Mouse (Mus musculus): ENCODE measurements around the gene Gm11273. TPM values are rescaled to one million over a fixed set of nuclear protein-coding genes. Genes with fewer than 3 reads are reported as not detected.

Gene Gm11273
- total RNA-seq (2023): 10 to 100 TPM; 10.6 to 15.1 TPM

DNA sequence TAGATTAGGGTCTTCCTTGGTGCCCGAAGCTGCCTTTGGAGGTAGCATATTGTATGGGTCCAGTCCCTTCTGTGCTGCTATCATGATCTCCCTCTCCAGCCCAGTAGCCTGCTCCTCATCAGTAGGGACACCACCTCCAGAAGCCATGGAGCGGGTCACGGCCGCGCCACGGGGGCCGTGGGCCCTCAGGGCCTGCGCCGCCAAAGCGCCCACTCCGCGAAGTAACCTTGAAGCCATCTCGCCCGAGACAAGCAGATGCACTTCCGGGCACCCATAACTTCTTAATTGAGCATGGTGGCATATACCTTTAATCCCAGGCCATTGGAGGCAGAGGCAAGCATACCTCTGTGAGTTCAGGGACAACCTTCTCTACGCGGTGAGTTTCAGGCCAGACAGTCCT is at the start of gene Gm11273:
Gene Gm11273 (minus strand): TSS at position 237 of the 400 bp plus-strand sequence.

GRCm38 (mm10) chr13:21542708-21543107 is 41.5 kb upstream of the Gm11273 start, which contains the start of gene Olfr1366:
Olfr1366 (minus strand) TSS chr13:21542808.

DNA sequence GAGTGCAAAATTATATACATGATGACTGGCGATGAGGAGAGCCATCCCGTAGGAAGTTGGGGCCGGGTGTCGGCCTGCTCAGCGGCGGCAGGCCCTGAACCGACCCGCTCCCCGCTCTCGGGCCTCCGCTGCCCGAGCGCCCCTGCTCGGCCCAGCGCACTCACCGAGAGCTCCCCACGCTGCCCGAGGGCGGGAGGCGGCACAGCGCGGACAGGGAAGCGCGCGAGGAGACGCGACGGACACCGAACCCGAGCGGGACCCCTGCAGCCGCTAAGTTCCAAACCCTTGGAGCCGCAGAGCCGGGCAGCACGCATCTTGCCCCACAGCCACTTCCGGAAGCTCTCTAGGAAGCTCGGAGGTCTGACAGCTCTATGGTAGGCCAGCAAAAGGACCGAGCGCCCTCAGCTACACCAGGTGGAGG is 29.6 kb upstream of the Gm11273 start, which contains the start of gene Zkscan8:
Gene Zkscan8 (minus strand): TSS at position 340 of the 421 bp plus-strand sequence.

GRCm38 (mm10) chr13:21495080-21495479 is 6.1 kb downstream of the Gm11273 start, which contains the start of gene AK157302:
AK157302 (plus strand) TSS chr13:21495223.

DNA sequence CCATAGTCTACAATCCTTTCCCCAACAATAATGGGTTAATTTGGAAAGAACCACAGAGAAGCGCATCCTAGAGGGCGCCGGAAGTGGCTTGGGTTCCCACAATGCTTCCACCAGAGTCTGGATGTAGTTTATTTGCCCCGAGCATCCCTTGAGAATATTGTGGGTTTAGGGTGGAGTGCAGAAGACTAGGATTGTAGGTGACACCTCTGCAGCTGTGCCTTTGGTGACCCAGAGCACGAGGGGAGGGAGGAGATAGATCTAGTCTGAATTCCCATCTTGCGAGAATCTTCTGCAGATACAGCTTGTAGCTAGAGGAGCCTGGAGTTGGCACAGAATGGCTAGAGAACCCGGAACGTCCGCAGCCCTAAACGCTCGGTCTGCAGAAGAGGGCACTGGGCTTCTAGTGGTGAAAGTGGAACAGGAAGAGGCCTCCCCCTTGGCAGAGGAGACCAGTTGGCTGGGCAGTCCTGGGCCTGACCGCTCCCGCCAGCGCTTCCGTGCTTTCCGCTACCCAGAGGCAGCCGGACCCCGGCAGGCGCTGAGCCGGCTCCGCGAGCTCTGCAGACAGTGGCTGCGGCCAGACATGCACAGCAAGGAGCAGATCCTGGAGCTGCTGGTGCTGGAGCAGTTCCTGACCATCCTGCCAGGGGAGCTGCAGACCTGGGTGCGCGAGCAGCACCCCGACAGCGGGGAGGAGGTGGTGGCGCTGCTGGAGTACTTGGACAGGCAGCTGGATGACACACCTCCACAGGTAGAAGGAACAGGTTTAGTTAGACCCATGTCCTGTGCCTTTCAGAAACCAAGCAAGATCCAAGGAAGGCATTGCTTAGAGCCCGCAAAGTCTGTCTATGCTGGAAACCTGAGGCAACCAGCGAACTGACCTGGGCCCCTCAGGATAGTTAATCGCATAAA is 22.2 kb downstream of the Gm11273 start, which contains the start of the genes Zkscan4 and Gm10065:
Gene Zkscan4 (plus strand): TSS at position 149 of the 912 bp plus-strand sequence.
Gene Gm10065 (minus strand): TSS at position 683 of the 912 bp plus-strand sequence.

DNA sequence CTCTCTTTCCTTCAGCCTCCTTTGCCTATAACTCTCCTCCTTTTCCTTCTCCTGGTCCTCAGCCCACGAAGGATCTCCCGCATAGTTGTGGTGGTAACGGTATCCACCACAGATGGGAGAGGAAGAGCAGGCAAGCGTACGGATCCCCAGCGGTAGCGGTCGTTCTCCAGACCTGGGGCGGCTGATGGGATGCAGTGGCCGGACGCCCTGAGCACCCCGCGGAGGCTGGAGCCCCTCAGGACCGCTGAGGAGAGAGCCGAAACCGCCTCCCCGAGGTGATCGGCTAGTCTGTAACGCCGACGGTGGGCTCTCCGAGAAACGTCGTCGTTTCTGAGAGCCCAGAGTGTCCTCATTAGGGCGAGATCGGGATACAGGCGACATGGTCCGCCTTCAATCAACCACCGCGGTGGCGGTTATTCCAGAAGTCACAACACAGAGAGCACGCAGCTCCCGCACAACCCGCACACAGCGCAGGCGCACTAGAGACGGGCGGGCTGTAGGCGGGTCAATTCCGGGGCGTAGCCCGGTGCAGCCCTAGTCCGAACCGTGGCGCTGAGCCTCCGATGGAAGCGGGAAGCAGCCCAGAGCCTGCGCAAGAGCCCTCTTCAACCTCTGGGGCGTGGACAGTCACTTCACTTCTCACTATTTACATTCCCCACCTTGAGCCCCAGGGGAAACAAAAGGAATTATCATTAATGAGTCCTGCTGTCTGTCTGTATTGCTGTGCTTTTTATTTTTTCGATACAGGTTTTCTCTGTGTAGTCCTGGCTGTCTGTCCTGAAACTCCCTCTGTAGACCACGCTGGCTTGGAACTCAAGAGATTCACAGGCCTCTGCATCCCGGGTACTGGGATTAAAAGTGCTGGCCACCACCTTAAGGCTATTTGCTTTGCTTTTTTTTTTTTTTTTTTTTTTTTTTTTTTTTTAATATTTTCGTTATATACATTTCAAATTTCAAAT is 32.9 kb downstream of the Gm11273 start, which contains the start of gene Nkapl:
Gene Nkapl (minus strand): TSS at position 449 of the 959 bp plus-strand sequence.

DNA sequence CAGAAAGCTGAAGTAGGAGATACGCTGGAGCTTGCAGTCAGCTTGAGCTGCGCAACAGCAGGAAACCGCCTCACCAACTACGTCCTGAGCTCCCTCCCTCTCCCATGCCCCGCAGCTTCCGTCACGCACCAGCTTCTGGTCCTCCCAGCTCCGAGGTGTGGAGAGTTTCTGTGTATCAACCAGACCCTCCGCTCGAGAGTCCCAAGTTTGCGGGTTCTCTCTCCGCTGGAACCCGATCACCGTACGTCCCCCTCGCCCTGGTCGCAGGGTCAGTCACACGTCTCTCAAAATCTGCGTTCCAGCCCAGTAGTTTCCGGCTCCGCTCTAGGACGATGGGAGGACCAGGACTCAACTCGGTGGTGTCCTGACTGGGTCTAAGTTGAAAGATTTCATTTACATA is 47.8 kb downstream of the Gm11273 start, which contains the start of gene Zscan26:
Gene Zscan26 (minus strand): TSS at position 282 of the 400 bp plus-strand sequence.

Other genes with a start within 250 kb of the Gm11273 start
- gene Gpx5, start 208.7 kb downstream of the Gm11273 start, total RNA-seq (2023): not detected
- gene Gpx6, start 189.3 kb downstream of the Gm11273 start, total RNA-seq (2023): not detected
- not detected for gene Olfr1367, start 154.5 kb downstream of the Gm11273 start, total RNA-seq (2023)
- gene Zscan12, start 138.6 kb downstream of the Gm11273 start, total RNA-seq (2023): 1 to 10 TPM; 7.9 to 9.0 TPM
- 10 to 100 TPM; 60.5 to 74.8 TPM for gene Zkscan3, start 98.7 kb downstream of the Gm11273 start, total RNA-seq (2023)
- under 1 TPM; 0.73 to 0.98 TPM for gene Pgbd1, start 60.4 kb downstream of the Gm11273 start, total RNA-seq (2023)
- gene Zscan26, start 47.7 kb downstream of the Gm11273 start, total RNA-seq (2023): 10 to 100 TPM; 54.1 to 55.3 TPM
- gene Nkapl, start 32.9 kb downstream of the Gm11273 start, total RNA-seq (2023): not detected
- gene Zkscan4, start 22.5 kb downstream of the Gm11273 start, total RNA-seq (2023): not detected
- gene Gm10065, start 22.0 kb downstream of the Gm11273 start, total RNA-seq (2023): not detected
- gene AK157302, start 6.2 kb downstream of the Gm11273 start, total RNA-seq (2023): 1 to 10 TPM; 4.4 to 5.9 TPM
- 10 to 100 TPM; 11.1 to 11.3 TPM for gene Zkscan8, start 29.7 kb upstream of the Gm11273 start, total RNA-seq (2023)
- not detected for gene Olfr1366, start 41.4 kb upstream of the Gm11273 start, total RNA-seq (2023)
- gene Olfr1535, start 58.5 kb upstream of the Gm11273 start, total RNA-seq (2023): not detected
- not detected for gene Olfr1364, start 80.3 kb upstream of the Gm11273 start, total RNA-seq (2023)
- not detected for gene Olfr1362, start 112.6 kb upstream of the Gm11273 start, total RNA-seq (2023)
- not detected for gene Olfr11, start 141.1 kb upstream of the Gm11273 start, total RNA-seq (2023)
- gene Olfr1361, start 162.0 kb upstream of the Gm11273 start, total RNA-seq (2023): not detected
- not detected for gene Olfr1360, start 176.0 kb upstream of the Gm11273 start, total RNA-seq (2023)
- gene Olfr1359, start 196.7 kb upstream of the Gm11273 start, total RNA-seq (2023): not detected
- gene Hist1h2bl, start 214.7 kb upstream of the Gm11273 start, total RNA-seq (2023): 100 to 1,000 TPM in 1 of 2 experiments, 10 to 100 TPM in 1; 41.0 to 101 TPM
- 10 to 100 TPM; 69.0 to 85.5 TPM for gene Hist1h2ai, start 215.0 kb upstream of the Gm11273 start, total RNA-seq (2023)
- gene Hist1h3h, start 216.2 kb upstream of the Gm11273 start, total RNA-seq (2023): 100 to 1,000 TPM in 1 of 2 experiments, 10 to 100 TPM in 1; 63.3 to 163 TPM
- 10 to 100 TPM in 1 of 2 experiments, 1 to 10 TPM in 1; 9.3 to 35.0 TPM for gene Hist1h2bm, start 220.6 kb upstream of the Gm11273 start, total RNA-seq (2023)
- 10 to 100 TPM in 1 of 2 experiments, 1 to 10 TPM in 1; 9.9 to 32.0 TPM for gene Hist1h4j, start 233.6 kb upstream of the Gm11273 start, total RNA-seq (2023)
- 100 to 1,000 TPM; 339 to 539 TPM for gene Hist1h4k, start 249.1 kb upstream of the Gm11273 start, total RNA-seq (2023)